Mouse (Mus musculus): ENCODE measurements around the gene Pkd1l3. TPM values are rescaled to one million over a fixed set of nuclear protein-coding genes. Genes with fewer than 3 reads are reported as not detected.

Pkd1l3 gene
- polyA plus RNA-seq, 1 experiment from 2014 or later, result 0.28 TPM

Other genes starting within 250 kb of the Pkd1l3 start
- 0.12 TPM in 1 of 2 replicates, not detected in the other for gene Pmfbp1, start 120.5 kb upstream of the Pkd1l3 start, polyA plus RNA-seq (2014; fragmentation: Nextera tagmentation; extraction: Ambion mirVana)
- gene Dhx38, start 48.7 kb upstream of the Pkd1l3 start, polyA plus RNA-seq (2014; fragmentation: Nextera tagmentation; extraction: Ambion mirVana), result 12.4 and 25.0 TPM in 2 replicates
- gene Txnl4b, start 48.6 kb upstream of the Pkd1l3 start, polyA plus RNA-seq (2014; fragmentation: Nextera tagmentation; extraction: Ambion mirVana), result 24.6 and 27.6 TPM in 2 replicates
- gene Hp, start 35.3 kb upstream of the Pkd1l3 start, polyA plus RNA-seq (2014; fragmentation: Nextera tagmentation; extraction: Ambion mirVana), result 3.4 and 3.8 TPM in 2 replicates
- gene Dhodh, start 5.8 kb upstream of the Pkd1l3 start, polyA plus RNA-seq (2014; fragmentation: Nextera tagmentation; extraction: Ambion mirVana), result 45.6 and 48.3 TPM in 2 replicates
- 115 and 143 TPM in 2 replicates for gene Ist1, start 78.7 kb downstream of the Pkd1l3 start, polyA plus RNA-seq (2014; fragmentation: Nextera tagmentation; extraction: Ambion mirVana)
- 29.0 and 36.2 TPM in 2 replicates for gene Zfp821, start 91.0 kb downstream of the Pkd1l3 start, polyA plus RNA-seq (2014; fragmentation: Nextera tagmentation; extraction: Ambion mirVana)
- 5.4 and 5.6 TPM in 2 replicates for gene Atxn1l, start 123.2 kb downstream of the Pkd1l3 start, polyA plus RNA-seq (2014; fragmentation: Nextera tagmentation; extraction: Ambion mirVana)
- gene Ap1g1, start 164.0 kb downstream of the Pkd1l3 start, polyA plus RNA-seq (2014; fragmentation: Nextera tagmentation; extraction: Ambion mirVana), result 25.3 and 38.8 TPM in 2 replicates

Data from kidney, embryonic 14.5 days (tissue).